Mouse (Mus musculus) forebrain, postnatal 0 days (tissue): ENCODE data around the gene Dnase2a. TPM values are rescaled to one million over a fixed set of nuclear protein-coding genes. Genes with fewer than 3 reads are reported as not detected.

Experiments
- ATAC-seq: fragments of 200-750 bp; cut with Nextera tagmentation; 2 replicates; pipeline ENCODE4 v1.8.0; 2017; ENCODE audit warnings: mild to moderate bottlenecking, moderate library complexity
- DNase-seq: peaks from one replicate; pipeline ENCODE4 v3.0.0-alpha.2; 2015
- H3K27ac ChIP-seq: fragments of 300-500 bp; sonication (generic); 2 replicates; pipeline ENCODE4 v1.5.1; 2014; ENCODE audit warnings: low read depth, mild to moderate bottlenecking, antibody characterized with exemption, low read length, moderate library complexity, mixed read lengths
- H3K27me3 ChIP-seq: fragments of 300-500 bp; sonication (generic); 2 replicates; pipeline ENCODE4 v1.6.1; 2014; ENCODE audit warnings: mild to moderate bottlenecking, low read length, mixed read lengths; ENCODE audit not compliant: insufficient read depth
- H3K36me3 ChIP-seq: fragments of 300-500 bp; sonication (generic); 2 replicates; pipeline ENCODE4 v1.6.1; 2014; ENCODE audit warnings: mild to moderate bottlenecking, moderate library complexity; ENCODE audit not compliant: insufficient read depth
- H3K4me1 ChIP-seq: fragments of 300-500 bp; sonication (generic); 2 replicates; pipeline ENCODE4 v1.6.1; 2014; ENCODE audit warnings: antibody characterized with exemption; ENCODE audit not compliant: insufficient read depth
- H3K4me2 ChIP-seq: fragments of 300-500 bp; sonication (generic); 2 replicates; pipeline ENCODE4 v1.6.1; 2014; ENCODE audit warnings: low read depth, mild to moderate bottlenecking, moderate library complexity
- H3K4me3 ChIP-seq: fragments of 300-500 bp; sonication (generic); 2 replicates; pipeline ENCODE4 v1.5.1; 2014; ENCODE audit warnings: low read depth, low read length, mixed read lengths
- H3K9ac ChIP-seq: fragments of 300-500 bp; sonication (generic); 2 replicates; pipeline ENCODE4 v1.6.1; 2014; ENCODE audit warnings: mild to moderate bottlenecking
- H3K9me3 ChIP-seq: fragments of 300-500 bp; sonication (generic); 2 replicates; pipeline ENCODE4 v1.6.1; 2016; ENCODE audit warnings: low read length
- CTCF ChIP-seq: sonication (generic); IDR thresholded peaks from 2 replicates; pipeline ENCODE4 v1.5.1; 2016; ENCODE audit warnings: antibody characterized with exemption, control low read depth, low read depth
- WGBS: fragments of 180-500 bp; shearing (Covaris S2); extraction: QIAGEN DNeasy Blood & Tissue Kit; methylation state at CpG from one replicate; pipeline ENCODE4 v1.1.7; 2014; 5-methylcytosine and 5-hydroxymethylcytosine counted together
- polyA plus RNA-seq: library from polyadenylated mRNA; unstranded; fragments of >200 nt; fragmentation: Nextera tagmentation; extraction: Ambion mirVana; gene quantifications from 2 replicates; pipeline ENCODE4 v1.2.1, GENCODE M21; 2015
- total RNA-seq: library from RNA; depleted of rRNA; stranded (reverse); fragments of >200 nt; gene quantifications from 2 replicates; pipeline ENCODE4 v1.2.3, GENCODE M21; 2014

Gene Dnase2a
- total and polyA plus RNA-seq, 2 experiments from 2014 or later = 3.6 to 6.3 TPM

- H3K4me3 ChIP-seq = peak overlapping the region; percentile 30
- no peak for DNase-seq
- 56% methylated on average over 20 of the region's 20 CpGs for WGBS
- no peaks in the 10 kb centered on the region for H3K9me3 ChIP-seq
- TF ChIP-seq CTCF = no peak
- H3K9ac ChIP-seq = peak overlapping the region; percentile 37; the same call in 1 of the 2 replicates
- H3K36me3 ChIP-seq = peaks cover 33% of the 10 kb centered on the region
- H3K27me3 ChIP-seq = no peaks in the 10 kb centered on the region; the same call in 1 of the 2 replicates
- peak; percentile 6; the same call in 1 of the 2 replicates for ATAC-seq
- no peak overlapping the region for H3K27ac ChIP-seq
- peak overlapping the region; percentile 59 for H3K4me2 ChIP-seq
- no peaks in the 10 kb centered on the region for H3K4me1 ChIP-seq
Measured at GRCm38 (mm10) chr8:84909162-84909767, 905 bp downstream of the Dnase2a start.

- DNase-seq (no peak), ATAC-seq (no peak)
- Histone ChIP-seq H3K27me3 (peaks cover under 1% of the 10 kb centered on the region; the same call in 1 of the 2 replicates), H3K27ac (no peak overlapping the region), H3K9ac (no peak overlapping the region), H3K4me2 (no peak overlapping the region), H3K4me3 (no peak overlapping the region), H3K9me3 (no peaks in the 10 kb centered on the region), H3K36me3 (peaks cover 38% of the 10 kb centered on the region), H3K4me1 (no peaks in the 10 kb centered on the region)
- TF ChIP-seq CTCF = no peak
- WGBS = 84% methylated on average over 5 of the region's 5 CpGs
Measured at GRCm38 (mm10) chr8:84909949-84910348, 1.6 kb downstream of the Dnase2a start.

GRCm38 (mm10) chr8:84910551-84910950 lies 2.2 kb downstream of the Dnase2a start:
- H3K4me3 ChIP-seq = no peak overlapping the region
- ATAC-seq = no peak
- no peak overlapping the region for H3K9ac ChIP-seq
- no peak for DNase-seq
- H3K27me3 ChIP-seq = peaks cover 4% of the 10 kb centered on the region
- WGBS = 89% methylated on average over 6 of the region's 6 CpGs
- no peaks in the 10 kb centered on the region for H3K4me1 ChIP-seq
- TF ChIP-seq CTCF = no peak
- no peaks in the 10 kb centered on the region for H3K9me3 ChIP-seq
- no peak overlapping the region for H3K27ac ChIP-seq
- peaks cover 44% of the 10 kb centered on the region for H3K36me3 ChIP-seq
- no peak overlapping the region for H3K4me2 ChIP-seq

GRCm38 (mm10) chr8:84911854-84912253 lies 3.5 kb downstream of the Dnase2a start:
- ATAC-seq (no peak), DNase-seq (no peak)
- Histone ChIP-seq H3K27ac (no peak overlapping the region), H3K4me1 (no peaks in the 10 kb centered on the region), H3K9ac (no peak overlapping the region), H3K36me3 (peaks cover 57% of the 10 kb centered on the region), H3K4me2 (no peak overlapping the region), H3K27me3 (peaks cover 4% of the 10 kb centered on the region), H3K9me3 (no peaks in the 10 kb centered on the region), H3K4me3 (no peak overlapping the region)
- WGBS = 86% methylated on average over 9 of the region's 9 CpGs
- TF ChIP-seq CTCF = no peak

- Histone ChIP-seq H3K27ac (no peak overlapping the region), H3K27me3 (peaks cover 4% of the 10 kb centered on the region), H3K9ac (no peak overlapping the region), H3K4me2 (no peak overlapping the region), H3K4me3 (no peak overlapping the region), H3K36me3 (peaks cover 62% of the 10 kb centered on the region), H3K9me3 (no peaks in the 10 kb centered on the region), H3K4me1 (no peaks in the 10 kb centered on the region)
- WGBS = 36% methylated on average over 27 of the region's 27 CpGs
- no peak for TF ChIP-seq CTCF
- ATAC-seq (no peak), DNase-seq (no peak)
Measured at GRCm38 (mm10) chr8:84912391-84912790, 4.0 kb downstream of the Dnase2a start.

- Histone ChIP-seq H3K4me3 (peak overlapping the region; percentile 5), H3K36me3 (peaks cover 68% of the 10 kb centered on the region), H3K4me1 (no peaks in the 10 kb centered on the region), H3K27ac (no peak overlapping the region), H3K4me2 (peak overlapping the region; percentile 34), H3K9me3 (no peaks in the 10 kb centered on the region), H3K9ac (no peak overlapping the region), H3K27me3 (peaks cover 4% of the 10 kb centered on the region)
- 7% methylated on average over 55 of the region's 55 CpGs for WGBS
- no peak for TF ChIP-seq CTCF
- DNase-seq (peak; percentile 66), ATAC-seq (no peak)
Measured at GRCm38 (mm10) chr8:84912895-84913501, 4.6 kb downstream of the Dnase2a start.

GRCm38 (mm10) chr8:84913502-84913900 lies 5.1 kb downstream of the Dnase2a start:
- Histone ChIP-seq H3K9ac (no peak overlapping the region), H3K27me3 (peaks cover 4% of the 10 kb centered on the region), H3K27ac (no peak overlapping the region), H3K4me2 (peak overlapping the region; percentile 34), H3K4me1 (no peaks in the 10 kb centered on the region), H3K36me3 (peaks cover 73% of the 10 kb centered on the region), H3K4me3 (peak overlapping the region; percentile 5; the same call in 1 of the 2 replicates), H3K9me3 (no peaks in the 10 kb centered on the region)
- 16% methylated on average over 9 of the region's 9 CpGs for WGBS
- no peak for TF ChIP-seq CTCF
- no peak for ATAC-seq
- no peak for DNase-seq
